Mouse (Mus musculus) CD4-positive helper T cell, adult 2 months (primary cell): ENCODE data around the gene Atp10b.
"Not testable (repeated sequence)": the region's sequence is repeated elsewhere in the genome, so short reads cannot be mapped to it uniquely, and the experiment has no call there.

ENCODE experiments used
- DNase-seq: peaks from one replicate; pipeline ENCODE4 v3.0.0-alpha.2; 2012; ENCODE audit warnings: low read depth, missing footprints, low spot score

Atp10b gene

DNA sequence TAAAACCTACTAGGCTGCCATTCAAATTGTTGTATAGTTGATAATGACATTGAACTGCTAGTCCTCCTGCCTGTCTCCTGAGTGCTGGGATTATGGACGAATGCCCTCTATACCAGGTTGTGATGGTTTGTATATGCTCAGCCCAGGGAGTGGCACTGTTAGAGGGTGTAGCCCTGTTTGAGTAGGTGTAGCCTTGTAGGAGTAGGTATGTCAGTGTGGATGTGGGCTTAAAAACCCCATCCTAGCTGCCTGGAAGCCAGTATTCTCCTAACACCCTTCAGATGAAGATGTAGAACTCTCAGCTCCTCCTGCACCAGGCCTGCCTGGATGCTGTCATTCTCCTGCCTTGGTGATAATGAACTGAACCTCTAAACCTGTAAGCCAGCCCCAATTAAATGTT is at the start of gene Atp10b:
Atp10b (plus strand) TSS at position 301 of the 400 bp plus-strand sequence.
- no peak for DNase-seq

DNA sequence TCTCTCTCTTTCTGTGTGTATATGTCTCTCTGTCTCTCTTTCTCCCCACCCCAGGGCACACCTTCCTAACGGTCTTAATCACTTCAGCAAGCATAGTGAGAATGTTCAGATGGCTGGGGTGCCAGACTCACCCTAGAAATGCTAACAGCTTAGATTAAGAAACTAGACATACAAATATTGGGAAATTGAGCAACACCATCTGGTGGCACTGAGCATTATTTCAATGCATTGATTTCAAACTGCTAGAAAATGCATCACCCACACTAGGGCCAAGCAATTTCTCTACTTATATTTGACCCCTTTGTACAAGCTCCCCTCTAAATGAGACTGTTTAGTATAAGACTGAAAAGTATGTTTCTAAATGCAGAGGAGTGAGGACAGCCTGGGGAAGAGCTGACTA is 48.3 kb upstream of the Atp10b start:
- DNase-seq, result no peak

DNA sequence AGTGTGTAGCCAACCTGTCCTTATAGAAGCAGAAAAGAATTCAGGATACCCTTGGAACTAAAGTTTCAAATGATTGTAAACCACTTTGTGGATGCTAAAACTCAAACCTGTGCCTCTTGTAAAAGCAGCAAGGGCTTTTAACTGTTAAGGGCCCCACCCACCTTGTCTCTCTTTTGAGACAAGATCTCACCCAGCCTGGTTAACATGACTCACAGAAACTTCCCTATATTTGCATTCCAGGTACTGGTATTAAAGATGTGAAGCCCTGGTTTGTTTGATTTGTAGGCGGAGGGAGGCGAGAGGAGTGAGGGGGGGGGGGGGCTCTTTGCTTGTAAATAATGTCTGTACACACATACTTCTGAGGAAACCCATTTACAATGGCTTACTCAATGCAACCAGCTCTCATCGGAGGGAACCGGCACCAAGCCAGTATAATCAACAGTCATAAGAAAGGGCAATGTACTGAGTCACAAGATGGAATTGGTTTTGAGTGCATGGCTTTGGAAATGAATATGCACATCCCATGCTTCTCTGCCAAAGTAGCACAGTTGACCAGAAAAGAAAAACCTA is 23.7 kb upstream of the Atp10b start:
- DNase-seq, result peak; percentile 8

DNA sequence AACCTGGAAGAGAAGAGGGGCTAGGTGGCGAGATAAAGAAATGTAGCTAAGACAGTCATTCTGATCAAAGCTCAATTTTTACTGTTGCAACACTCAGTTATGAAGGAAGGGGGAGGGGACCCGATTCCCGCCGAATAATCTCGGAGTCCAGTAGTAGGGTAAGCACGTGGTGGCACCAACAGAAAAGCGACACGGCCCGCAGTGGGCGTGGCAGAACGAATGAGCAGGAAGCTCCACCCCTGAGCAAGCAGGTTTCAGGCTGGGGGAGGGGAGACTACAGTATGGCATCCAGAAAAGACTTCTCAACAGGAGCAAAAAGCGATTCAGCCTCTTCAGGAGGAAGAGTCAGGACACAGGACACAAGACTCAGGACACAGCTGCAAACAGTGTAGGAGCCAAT is 23.1 kb upstream of the Atp10b start:
- peak; percentile 3 for DNase-seq

DNA sequence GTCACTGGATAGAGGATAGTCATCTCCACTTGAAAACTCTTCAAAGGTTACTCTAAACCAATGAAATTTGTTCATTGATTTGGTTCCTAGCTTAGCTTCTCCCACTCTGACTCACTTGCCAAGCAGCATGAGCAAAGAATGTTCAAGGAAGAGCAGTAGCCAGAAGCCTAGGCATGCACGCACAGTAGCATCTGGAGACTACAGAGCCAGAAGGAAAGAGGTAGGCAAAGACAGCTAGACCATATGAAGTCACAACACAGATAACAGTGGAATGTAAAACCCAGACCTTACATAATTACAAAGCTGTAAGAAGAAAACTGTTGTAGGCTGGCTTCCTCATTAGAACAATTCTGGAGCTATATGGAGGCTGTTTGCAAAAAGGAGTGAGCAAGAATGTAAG is 8.4 kb upstream of the Atp10b start:
- DNase-seq, result no peak

DNA sequence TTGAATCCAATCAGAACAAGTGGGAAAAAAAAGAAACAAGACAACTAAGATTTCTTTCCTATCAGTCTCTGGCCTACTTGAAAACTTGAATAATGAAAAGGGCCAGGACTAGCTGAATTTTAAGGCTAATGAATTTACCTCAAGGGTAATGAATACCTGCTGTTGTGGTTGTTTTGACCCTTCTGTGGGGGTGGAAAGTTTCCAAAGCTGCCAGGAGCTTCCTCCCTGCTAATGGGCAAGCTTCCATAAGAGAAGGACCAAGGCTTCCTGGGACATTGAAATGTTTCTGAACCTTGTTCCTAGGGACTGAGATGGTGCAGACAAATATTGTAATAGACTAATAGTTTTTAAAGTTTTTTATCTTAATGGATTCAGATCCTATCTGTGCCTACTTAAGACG is 6.9 kb upstream of the Atp10b start:
- no peak for DNase-seq

DNA sequence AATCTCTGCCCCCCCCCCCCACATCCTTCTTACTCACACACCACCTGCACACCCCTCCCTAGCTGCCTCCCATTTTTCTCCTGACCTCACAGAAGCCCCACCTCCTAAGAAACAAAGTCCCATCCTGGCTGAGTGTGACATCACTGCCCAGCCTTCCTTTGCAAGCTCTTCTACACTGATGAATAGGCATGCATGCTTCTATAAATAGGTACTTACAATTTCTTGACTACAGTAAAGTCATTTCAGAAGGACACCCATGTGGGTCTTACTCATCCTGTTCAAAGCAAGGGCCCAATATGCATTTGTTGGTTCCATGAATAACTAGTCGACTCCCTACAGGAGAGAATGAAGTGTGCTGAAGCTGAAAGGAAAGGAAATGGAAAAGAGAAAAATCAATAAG is 5.5 kb upstream of the Atp10b start:
- DNase-seq, result no peak

DNA sequence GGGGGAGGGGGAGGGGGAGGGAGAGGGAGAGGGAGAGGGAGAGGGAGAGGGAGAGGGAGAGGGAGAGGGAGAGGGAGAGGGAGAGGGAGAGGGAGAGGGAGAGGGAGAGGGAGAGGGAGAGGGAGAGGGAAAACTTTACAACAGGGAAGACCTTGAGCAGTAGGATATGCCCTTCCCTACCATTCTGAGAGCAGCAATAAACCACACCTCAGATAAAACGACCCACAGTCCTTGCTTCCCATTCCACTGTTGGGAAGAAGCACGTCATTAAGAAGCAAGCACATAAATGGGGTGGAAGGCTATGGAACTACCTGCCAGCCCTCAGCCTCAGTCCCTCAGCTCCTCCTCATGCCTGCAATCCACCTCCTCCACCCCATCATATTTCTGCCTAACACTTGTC is 4.8 kb upstream of the Atp10b start:
- DNase-seq, result not testable (repeated sequence)

DNA sequence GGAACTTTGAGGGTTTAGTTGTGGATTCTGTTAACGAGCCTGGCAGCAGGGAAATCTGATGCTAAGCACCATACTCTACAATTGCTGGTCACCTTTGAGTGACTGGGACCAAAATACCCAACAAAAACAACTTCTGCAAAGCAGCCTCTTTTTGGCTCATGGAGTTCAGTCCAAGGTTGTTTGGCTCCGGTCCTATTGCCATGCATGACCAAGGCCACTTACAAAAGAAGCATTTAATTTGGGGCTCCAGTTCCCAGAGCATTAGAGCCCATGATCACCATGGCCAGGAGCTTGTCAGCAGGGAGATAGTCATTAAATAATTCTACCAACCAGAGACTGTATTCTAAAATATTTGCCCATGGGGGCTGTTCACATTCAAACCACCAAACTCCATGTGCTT is 2.3 kb upstream of the Atp10b start:
- no peak for DNase-seq

DNA sequence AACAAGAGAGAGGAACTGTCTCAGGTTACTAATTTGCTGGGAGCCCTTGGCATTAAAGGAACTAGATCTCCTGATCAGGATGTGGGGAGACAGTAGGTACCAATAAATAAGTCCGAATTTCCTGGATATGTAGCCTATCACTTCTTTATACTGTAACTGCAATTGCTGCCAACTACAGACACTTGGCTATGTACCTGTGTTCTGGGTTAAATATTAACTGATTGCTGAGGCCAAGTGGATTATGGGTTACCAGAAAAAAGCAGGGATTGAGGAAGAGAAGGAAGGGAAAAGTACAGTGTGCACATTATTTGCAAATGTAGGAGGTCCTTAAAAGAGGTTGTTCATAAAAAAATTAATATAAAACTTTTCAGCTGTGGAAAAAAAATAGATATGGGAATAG is 1.3 kb upstream of the Atp10b start:
- DNase-seq, result no peak

DNA sequence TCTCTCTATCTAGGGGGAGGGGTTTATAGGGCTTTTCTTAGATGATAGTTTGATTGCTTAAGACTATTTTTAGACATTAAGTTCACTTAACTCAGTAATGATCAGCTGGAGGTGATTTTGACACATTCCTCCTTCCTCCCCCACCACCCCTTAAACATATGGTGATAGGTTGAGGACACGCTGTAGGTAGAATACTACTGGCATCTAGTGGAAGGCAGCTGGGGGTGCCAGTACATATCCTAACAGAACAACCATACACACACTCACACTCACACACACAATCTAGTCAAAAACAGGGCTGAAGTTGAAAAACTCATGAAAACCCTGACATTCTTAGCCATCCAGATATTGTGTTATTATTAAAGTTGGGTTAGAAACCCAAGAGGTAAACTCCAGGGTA is 5.3 kb downstream of the Atp10b start:
- no peak for DNase-seq

DNA sequence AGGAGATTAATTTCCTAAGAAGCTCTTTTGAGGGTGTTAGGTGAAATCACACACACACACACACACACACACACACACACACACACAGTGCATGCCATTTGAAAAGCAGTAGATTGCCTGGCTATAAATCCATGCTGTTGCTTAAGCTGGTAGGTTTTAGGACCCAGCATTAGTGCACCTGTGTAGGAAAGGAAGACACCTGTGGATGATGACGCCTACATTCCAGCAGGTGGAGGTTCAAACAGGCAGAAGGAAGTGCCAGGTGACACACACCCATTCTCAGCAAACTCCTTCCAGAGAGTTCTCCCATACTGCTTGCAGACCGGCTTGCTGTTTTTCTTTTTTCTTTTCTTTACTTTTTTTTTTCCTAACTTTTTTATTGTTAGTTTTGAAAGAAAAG is 5.7 kb downstream of the Atp10b start:
- no peak for DNase-seq

DNA sequence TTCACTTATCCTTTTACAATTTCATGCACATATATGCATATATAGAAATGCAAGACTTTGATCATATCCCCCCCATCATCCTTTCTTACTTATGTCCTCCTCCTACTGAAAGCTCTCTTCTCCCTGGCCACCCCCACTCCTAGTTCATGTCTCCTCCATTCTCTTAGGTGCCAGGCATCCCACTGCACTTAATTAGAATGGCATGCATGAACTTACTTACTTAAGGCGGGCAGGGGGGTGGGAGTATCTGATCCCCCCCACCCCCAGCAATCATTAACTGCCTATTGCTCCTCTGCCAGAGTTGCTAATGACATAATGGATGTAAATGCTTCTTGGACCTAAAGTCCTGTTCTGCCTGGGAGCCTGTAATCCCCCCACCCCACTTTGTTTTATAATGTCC is 9.1 kb downstream of the Atp10b start:
- DNase-seq, result no peak

DNA sequence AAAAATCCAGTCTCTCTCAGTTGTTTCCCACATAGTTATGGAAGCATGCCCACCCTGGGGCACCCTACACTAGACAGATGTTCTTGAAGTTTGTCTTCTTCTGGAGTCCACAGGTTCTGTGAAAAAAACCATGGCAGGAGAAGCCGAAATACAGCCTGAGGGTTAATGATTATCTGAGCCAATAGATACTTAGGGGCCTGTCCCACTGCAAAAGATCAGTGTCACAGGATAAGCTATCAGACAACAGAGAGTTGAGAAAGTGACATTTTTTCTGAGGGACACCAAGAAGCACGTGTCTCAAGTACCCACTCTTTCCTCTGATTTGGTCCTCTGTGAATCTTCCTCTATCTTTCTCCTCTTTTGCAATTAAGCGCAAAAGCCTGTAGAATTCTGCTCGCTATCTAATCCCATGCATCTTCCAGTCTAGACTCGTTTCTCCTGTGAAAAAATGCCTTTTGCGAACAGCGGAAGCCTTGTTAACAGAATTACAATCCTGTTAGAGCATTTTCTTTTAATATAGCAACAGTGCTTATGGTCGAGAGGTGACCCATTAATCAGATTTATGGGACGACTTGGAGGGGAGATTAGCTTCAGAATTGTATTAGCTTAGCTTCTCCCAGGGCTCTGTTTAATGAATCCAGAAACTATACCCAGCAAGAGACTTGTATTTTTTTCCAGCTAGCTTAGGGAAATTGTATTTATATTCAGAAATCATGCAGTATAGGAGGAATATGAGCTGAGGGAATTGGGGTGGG is 10.7 kb downstream of the Atp10b start:
- no peak for DNase-seq

DNA sequence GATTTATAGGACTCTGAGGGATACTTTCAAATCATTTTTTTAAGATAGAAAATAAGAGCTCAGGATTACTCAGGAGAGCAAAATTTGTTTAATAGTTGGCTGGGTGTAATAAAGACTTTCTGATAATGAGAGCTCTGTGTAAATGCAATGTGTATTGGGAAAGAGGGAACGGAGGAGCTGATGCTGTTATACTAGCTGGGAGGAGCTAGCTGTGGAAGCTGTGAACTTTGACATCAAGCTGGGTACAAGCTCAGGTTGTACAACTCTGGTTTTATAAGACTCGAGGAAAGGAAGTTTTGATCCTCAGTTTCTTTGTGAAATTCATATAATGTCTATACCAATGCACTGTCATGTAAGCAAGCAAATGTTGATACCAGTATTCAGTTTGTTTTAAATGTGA is 20.9 kb downstream of the Atp10b start:
- DNase-seq, result no peak

DNA sequence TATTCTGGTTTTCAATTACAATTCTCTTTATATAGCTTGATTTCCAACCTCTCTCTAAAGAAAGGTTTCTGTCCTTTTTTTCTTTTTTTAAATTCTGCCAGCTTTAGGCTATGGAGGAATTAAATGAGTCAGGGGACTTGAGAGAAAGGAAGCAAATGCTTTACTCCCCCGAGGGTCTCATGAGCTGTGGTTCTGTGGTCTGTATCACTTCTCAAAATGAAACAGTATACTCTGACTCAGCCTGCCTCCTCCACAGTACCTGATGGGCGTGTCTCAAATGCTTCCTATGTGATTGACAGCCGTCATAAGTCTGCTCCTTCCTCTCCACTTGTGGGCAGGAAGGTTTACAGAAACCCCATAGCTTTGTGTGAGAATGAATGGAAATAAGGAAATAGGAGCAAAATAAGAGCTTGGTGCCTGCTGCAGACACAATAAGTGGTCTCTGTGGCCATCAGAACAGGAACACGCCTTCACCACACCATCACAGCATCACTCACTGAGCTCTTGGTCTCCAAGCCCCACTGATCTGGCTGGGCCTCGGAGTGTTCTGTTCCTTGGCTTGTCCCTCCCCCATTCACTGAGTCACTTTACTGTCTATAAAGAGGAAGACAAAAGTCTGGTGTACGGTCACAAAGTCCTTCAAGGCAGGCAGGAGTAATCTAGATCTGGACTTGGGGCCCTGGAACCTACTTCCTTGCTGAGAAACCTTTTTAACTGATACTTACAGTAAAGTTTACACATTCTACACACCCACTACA is 24.9 kb downstream of the Atp10b start:
- DNase-seq, result peak; percentile 68

DNA sequence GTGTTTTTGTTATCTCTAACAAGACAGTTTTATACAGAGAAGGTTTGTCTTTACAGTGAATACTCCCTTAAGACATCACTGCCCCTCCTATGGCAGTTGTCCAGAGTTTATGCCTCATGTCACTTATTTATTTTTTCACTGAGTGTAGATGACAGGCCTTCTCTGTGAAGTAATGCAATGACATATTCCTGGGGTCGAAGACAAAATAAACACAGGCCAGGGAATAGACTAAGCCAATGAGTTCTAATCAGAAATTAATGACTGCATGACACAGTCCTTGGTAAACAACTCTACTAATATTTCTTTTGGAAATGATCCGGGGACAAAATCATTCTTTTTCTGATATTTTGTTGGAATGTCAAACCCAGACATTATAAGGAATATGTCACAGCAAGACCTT is 32.7 kb downstream of the Atp10b start:
- DNase-seq, result no peak

DNA sequence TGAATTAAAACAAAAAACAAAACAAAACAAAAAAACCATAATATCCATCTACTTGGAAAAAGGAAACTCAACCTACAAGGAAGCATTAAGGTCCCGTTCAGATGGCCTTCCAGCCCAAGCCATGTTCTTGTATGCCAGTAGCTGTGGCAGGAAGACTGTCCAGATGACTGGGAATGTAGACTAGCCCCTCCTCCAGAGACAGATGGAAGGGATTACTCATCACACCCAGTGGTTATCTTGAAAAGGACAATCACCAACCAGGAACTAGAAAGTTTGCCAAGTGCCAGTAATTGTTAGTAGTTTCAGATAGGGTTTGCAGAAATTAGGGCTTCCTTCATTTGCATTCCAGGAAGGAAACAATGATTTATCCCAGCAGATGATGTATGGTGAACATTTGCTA is 33.1 kb downstream of the Atp10b start:
- DNase-seq, result no peak

DNA sequence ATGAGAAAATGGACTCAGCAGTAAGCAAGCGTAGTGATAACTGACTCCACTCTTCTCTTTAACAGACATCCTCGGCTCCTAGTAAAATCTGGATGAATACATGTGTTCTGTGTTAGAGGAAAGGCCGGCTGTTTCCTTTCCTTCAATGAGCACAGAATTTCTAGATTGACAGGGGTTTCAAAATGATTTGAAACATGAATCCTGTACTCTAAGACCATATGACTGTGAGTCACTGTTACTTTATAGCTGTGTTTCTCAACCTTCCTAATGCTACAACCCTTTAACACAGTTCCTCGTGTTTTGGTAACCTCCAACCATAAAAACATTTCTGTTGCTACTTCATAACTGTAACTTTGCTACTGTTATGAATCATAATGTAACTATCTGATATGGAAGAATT is 33.8 kb downstream of the Atp10b start:
- no peak for DNase-seq

DNA sequence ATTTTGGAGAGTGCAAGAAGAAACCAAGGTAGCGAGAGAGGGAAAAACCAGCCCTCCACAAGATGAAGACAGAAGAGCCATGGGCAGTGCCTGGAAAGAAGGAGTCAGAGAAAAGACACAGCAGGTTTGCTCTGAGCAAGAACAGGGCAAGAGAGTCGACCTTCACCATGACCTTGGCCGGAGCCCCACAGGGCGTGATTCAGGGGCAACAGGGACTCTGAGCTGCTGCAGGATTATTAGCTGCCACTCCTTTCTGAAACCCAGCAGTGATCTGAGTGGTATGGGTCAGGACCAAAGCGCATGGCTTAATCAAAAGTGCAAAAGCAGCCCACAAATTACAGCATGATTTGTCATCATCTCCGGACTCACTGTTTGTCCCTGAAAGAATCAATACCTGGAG is 36.6 kb downstream of the Atp10b start:
- no peak for DNase-seq

DNA sequence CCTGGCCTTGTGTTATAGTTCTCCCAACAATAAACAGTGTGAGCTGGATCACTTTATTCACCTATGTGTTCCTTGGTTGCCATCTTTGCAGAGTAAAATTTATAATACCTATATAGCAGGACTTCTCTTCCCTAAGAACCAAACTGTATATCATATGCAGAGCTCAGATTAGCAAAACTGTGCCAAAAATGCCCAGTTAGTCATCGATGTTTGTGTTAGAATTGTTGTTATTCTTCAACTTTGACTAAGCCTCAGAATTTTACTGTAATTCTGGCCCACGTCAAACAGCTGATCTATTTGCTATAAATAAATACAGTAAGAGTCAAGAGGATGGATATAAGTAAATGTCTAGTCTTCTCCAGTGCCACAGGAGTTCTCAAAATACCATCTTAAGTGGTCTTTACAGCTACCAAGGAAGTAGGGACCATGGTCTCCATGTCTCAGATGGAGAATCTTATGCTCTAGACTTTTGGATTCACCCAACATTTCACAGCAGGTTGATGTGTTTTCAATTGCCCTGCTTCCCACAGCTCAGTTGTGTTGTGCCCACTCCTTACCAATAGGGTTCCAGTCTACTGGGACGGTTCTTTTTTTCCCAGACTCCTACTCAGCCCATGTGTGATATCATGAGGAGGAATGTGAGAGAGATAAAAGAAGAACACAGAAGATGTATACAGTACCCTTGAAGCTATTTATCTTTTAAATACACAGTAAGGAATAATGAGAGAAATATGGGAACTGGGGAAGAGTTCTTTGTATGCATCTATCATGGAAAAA is 40.3 kb downstream of the Atp10b start:
- no peak for DNase-seq

DNA sequence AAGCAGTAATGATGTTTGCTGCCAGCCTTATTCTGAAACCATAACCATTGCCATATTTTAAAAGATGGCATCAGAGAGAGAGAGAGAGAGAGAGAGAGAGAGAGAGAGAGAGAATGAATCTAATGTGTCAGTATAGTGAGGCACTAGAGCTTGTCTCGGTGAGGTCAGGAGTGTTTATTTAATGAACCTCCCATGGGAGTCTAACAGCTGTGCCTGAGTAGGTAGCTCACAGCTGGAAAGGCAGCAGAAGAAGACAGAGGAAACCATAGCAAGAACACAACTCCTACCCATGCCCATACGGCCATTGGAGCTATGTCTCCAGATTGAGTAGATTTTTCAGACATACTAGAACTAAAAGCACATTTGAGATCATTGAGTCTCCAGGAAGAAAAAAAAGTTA is 49.1 kb downstream of the Atp10b start:
- DNase-seq, result no peak
